Mouse (Mus musculus) cerebellum, adult 9-10 months (tissue): ENCODE data around the gene Kdm2b.

Experiments used
- DNase-seq: peaks from one replicate; pipeline ENCODE4 v3.0.0; 2022

Kdm2b gene

GRCm38 (mm10) chr5:122971438-122971837, 18.2 kb downstream of the Kdm2b start:
- DNase-seq, result no peak

DNA sequence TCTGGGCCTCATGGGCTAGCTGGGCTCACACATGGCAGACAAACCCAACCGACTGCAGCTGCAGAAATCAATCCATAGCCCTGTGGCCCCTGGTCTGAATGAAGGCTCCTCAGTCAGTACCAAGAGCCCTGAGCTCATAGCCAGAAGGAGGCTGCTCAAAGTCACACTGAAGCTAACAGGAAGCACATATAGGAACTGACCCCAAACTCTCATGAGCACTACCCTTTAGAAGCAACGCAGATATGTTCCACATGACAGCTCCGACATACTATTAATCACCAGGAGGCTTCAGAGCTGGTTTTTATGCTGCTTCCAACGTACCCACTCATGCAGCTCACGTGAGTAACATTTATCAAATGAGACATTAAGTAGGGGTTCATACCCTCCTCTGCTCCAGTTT, 19.6 kb downstream of the Kdm2b start:
- DNase-seq, result no peak

- DNase-seq, result peak; percentile 81
Measured at GRCm38 (mm10) chr5:122968322-122968721, 21.3 kb downstream of the Kdm2b start.

DNA sequence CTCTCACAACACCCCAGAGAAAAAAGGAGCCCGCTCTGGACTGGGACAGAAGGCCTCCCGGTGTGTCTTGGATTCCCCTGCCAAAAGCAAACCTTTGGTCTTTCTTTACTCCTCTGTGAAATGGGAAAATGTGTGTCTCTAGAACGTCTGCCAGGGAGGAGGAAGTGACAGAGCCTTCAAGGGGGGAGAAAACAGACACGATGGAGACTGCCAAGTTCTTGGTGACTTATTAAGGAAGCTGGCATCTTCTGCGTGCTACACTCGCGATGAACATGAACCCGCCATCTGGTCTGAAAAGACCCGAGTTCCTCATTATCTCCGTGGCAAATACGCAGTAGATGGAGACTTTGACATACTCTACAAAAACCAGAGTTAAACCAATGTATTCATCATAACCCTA, 24.2 kb downstream of the Kdm2b start:
- DNase-seq, result no peak

DNA sequence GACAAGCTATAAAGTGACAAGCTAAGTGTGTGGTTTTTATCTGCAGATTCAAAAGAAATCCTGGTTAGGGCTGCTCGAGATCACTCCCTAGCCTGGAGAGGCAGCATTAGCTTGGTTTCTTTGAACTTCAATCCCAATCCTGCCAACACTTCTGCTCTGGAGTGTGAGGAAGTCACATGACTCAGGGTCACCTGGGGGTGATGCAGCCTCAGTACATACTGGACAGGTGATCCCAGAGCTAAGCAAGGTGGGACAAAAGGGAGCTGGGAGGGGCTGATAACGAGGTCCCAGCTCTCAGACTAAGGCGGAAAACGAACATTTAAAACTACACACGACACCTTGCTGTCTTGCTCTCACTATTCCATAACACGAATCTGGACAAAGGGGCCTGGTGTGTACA, 24.8 kb downstream of the Kdm2b start:
- DNase-seq, result no peak

GRCm38 (mm10) chr5:122961905-122962304, 27.7 kb downstream of the Kdm2b start:
- no peak for DNase-seq

DNA sequence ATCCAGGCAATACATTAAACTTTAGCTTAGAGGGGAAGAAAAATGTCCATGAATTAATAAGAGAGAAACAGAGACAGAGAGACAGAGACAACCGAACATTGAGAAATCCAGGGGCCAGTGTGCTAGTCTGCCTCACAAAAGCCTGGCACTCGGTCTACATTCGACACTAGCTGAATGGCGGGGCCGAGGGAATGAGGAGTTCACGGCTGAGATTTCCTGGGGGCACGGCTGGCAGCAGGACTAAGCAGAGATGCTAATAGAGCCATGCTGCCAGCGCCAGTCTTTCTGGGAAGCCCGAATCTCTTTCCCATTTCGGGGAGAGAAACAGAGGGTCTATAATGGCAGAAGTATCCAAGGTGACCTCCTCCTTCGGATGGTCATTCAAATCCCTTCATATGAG, 30.2 kb downstream of the Kdm2b start:
- DNase-seq, result no peak

DNA sequence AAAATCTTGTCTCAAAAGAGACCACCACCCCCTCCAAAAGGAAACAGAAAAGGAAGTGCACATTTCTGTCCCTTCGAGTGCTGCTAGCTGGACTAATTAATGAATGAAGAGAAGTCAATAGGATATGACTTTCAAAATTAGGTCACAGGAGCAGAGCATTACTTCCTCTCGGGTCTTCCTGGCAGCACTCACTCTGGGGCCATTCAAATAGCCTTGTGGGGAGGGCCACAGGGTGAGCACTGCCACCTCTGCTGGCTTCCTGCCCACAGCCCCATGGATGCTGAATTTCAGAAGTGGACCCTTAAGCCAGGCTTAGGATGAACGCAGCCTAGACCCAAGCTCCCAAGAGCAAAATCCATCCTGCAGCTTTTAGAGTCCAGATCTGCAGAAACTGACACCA, 33.6 kb downstream of the Kdm2b start:
- DNase-seq, result no peak

DNA sequence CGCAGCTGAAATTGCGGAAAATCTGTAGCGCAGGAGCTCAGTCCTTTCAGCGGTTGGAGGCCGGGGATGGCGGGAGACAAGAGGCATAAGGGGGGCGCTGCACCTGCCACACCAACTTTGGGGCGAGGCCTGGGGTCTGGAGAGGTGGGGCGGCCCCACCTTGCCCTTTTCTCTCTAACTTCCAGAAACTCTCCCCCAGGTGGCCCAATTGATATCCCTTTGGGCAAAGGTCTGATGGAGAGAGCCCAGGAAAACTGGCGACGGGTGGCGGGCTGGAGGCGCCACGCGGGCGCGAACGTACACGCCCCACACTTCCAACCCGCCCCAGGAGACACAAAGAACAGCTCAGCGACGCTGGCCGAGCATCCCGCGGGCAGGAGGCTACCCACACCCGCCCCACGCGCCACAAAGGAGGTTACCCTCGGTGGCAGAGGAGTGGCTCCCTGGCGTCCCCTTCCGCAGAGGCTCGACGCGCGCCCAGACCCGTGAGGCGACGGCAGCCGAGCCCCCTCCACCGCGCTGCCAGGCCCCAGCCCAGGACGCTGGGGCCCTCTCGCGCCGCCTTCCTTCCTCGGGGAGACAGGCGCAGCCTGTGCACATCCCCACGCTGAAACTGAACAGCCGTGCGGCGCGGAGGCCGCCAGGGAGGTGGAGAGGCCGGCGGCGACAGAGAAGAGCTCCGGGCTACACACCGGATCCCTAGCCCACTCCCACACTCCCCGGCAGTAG, 37.5 kb downstream of the Kdm2b start:
- DNase-seq, result no peak

GRCm38 (mm10) chr5:122951056-122951912, 38.3 kb downstream of the Kdm2b start:
- DNase-seq, result peak; percentile 76

DNA sequence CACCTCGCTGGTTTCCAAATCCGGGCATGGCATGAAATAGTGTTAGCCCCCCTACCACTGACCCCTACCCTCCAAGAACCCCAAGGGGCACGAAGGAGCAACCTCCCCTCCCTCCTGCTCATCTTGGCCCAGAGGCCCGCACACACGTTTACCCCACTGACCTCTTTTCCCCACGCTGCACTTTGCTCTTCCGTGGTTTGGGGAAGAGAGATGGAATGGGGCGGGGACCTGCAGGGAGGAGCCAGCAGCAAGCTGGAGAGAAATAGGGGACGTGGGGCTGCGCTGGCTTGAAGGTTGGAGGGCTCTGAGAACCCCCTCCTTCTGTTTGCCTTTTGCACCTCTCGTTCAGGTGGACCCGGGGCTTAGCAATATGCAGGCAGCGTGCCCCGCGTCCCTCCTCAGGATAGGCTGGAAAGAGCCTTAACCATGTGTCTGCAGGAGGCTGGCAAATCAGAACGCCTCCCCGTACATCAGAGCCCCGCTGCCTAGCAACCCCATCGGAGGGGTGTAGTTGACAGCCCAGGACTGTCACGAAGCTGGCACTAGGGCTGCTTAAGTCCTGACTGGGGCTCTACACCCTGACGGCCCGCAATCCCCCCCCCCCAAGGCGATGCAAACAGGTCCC, 39.2 kb downstream of the Kdm2b start:
- peak; percentile 49 for DNase-seq

GRCm38 (mm10) chr5:122949101-122949500, 40.5 kb downstream of the Kdm2b start:
- no peak for DNase-seq

DNA sequence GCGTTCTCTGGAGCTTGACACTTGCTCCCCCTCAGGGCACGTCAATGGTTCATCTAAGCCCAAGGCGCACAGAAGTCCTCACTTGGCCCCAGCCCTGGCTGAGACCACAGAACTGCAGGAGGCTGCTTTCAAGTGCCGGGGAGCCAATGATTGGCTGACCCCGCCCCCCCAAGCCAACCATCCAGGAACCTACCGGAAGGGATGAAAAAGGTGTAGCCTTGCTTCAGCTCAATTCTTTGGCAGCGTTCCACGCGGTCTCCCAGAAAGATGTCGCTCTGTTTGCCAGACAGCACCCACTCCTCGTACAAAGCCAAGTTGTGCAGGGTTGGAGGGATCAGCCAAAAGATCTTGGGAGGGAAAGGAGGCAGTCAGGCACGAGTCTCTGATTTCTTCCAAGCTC, 42.1 kb downstream of the Kdm2b start:
- no peak for DNase-seq

DNA sequence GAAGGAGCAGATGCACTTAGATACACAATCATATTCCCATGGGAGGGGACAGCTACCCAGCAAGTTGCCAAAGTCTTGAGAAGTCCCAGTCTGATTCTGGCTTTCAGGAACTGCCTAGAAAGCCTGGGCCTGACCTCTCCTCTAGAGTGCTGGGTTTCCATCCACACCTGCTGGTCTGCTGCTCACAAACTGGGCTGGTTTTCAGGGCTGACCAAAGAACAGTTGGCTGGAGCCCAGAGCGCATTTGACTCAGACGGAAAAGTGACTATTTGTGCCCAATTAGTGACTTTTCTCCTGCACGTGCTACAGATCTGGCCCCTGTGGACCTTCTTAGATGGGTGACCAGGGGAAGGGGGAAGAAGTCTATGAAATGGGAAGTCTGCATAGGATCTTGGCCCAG, 50.9 kb downstream of the Kdm2b start:
- peak; percentile 51 for DNase-seq

- no peak for DNase-seq
Measured at GRCm38 (mm10) chr5:122937958-122938540, 51.6 kb downstream of the Kdm2b start.

DNA sequence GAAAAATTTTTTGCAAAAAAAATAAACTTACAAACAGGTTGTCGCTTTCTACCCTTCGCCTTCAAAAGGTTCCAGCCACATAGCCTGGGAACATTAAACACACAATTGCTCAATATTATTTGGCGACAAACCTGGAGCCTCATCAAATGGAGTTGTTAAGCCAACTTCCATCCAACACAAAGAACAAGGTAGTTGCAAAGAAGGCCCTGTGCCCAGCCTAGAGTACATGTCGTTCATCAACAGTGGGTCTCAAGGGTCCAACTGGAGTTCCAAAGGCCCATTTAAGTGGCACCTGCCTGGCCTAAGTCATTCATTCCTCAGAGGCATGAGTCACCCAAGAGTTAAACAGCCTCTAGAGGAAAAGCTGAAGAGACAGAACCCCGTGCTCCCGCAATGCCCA, 52.6 kb downstream of the Kdm2b start:
- DNase-seq, result no peak

DNA sequence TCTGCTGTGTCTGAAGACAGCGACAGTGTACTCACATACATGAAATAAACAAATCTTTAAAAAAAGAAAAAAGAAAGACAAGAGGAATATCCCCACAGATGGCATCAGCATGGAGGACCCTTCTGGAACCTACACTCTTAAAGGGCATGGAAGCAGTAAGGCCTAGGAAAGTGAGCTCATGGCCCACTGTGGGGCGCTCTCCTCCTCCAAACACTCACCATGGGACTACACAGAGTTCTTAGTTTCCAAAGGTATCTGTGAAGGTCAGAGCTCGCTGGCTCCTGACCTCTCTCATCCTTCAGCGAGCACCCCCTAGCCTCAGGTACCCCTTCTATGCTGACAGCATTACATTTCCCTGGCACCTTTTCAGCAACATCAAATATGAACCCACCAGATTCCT, 53.8 kb downstream of the Kdm2b start:
- DNase-seq, result no peak

DNA sequence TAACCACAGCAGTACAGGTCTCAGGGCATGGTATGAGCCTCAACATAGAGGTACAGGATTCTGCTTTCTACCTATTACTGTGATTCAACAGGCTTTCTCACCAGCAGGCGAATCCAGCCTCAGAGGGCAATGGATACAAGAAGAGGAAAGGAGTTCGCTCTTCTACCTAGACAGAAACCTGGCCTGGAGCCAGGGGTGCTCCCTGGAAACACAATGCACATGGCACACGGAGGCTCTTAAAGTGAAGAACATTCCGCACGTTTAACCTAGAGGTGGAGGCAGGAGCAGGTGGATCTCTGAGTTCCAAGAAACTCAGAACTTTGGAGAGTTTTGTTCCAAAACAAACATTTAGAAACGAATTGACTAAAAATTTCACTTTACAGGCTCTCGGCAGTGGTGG, 58.6 kb downstream of the Kdm2b start:
- DNase-seq, result no peak

- no peak for DNase-seq
Measured at GRCm38 (mm10) chr5:122928293-122928692, 61.3 kb downstream of the Kdm2b start.

- DNase-seq, result no peak
Measured at GRCm38 (mm10) chr5:122927703-122928102, 61.9 kb downstream of the Kdm2b start.

GRCm38 (mm10) chr5:122927092-122927491, 62.5 kb downstream of the Kdm2b start:
- DNase-seq, result no peak

DNA sequence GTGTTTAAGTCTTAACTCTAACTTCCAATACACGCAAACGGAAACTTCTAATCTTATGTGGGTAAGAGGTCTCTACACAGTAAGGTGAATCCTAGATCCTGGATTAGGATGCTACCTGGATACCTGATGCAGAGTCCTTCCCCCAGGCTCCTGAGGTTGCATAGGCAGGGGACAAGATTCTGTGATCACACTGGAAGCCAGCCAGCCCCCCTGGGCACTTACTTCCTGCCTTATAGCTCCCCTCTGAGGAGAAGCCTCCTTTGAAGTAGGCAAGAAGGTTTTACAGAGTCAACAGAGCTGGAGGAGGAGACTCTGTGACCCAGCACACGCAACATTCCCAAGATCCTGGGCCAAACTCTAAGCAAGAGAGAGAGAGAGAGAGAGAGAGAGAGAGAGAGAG, 63.3 kb downstream of the Kdm2b start:
- DNase-seq, result no peak

- peak; percentile 84 for DNase-seq
Measured at GRCm38 (mm10) chr5:122925534-122925958, 64.1 kb downstream of the Kdm2b start.
